Mouse (Mus musculus) gastrocnemius, adult 18-20 months (tissue): ENCODE measurements around the gene Zfp960. TPM values are rescaled to one million over a fixed set of nuclear protein-coding genes. Genes with fewer than 3 reads are reported as not detected.
"Not testable (repeated sequence)": the region's sequence is repeated elsewhere in the genome, so short reads cannot be mapped to it uniquely, and the experiment has no call there.

Experiments used
- DNase-seq: peaks from one replicate; pipeline ENCODE4 v3.0.0; 2021; ENCODE audit warnings: low spot score
- long read RNA-seq, 2 experiments: library from polyadenylated mRNA; stranded (forward); transcript quantifications; one replicate each; pipeline ENCODE4 v2.0.0; 2021
- total RNA-seq, 2 experiments: library from RNA; stranded (reverse); gene quantifications; 2 replicates each; pipeline ENCODE4 v1.2.3; 2021

Zfp960 gene
- 1 to 10 TPM; 5.4 to 5.6 TPM for total RNA-seq
- long read RNA-seq, experiment 1, partial matches to known transcripts: 1 of 6 reads
- long read RNA-seq, experiment 1, other reads (novel, unspliced or antisense): 3 of 6 reads
- long read RNA-seq, experiment 2, partial matches to known transcripts: 0 of 5 reads
- long read RNA-seq, experiment 2, other reads (novel, unspliced or antisense): 3 of 5 reads

GRCm38 (mm10) chr17:17063628-17064494 lies at the start of gene Zfp960:
Gene Zfp960 (plus strand): TSS chr17:17064113.
- peak; percentile 93 for DNase-seq

- not testable (repeated sequence) for DNase-seq
Measured at GRCm38 (mm10) chr17:17018071-17018470, 45.8 kb upstream of the Zfp960 start.

- not testable (repeated sequence) for DNase-seq
Measured at GRCm38 (mm10) chr17:17059566-17059965, 4.3 kb upstream of the Zfp960 start.

GRCm38 (mm10) chr17:17120830-17121502 lies 57.1 kb downstream of the Zfp960 start, which contains the start of gene Zfp97:
Gene Zfp97 (plus strand): TSS chr17:17121415.
- not testable (repeated sequence) for DNase-seq

Other genes starting within 250 kb of the Zfp960 start
- 1 to 10 TPM; 2.5 to 2.6 TPM for gene Zfp97, start 57.3 kb downstream of the Zfp960 start, total RNA-seq